Mouse (Mus musculus): ENCODE data around the gene Megf11.

DNA sequence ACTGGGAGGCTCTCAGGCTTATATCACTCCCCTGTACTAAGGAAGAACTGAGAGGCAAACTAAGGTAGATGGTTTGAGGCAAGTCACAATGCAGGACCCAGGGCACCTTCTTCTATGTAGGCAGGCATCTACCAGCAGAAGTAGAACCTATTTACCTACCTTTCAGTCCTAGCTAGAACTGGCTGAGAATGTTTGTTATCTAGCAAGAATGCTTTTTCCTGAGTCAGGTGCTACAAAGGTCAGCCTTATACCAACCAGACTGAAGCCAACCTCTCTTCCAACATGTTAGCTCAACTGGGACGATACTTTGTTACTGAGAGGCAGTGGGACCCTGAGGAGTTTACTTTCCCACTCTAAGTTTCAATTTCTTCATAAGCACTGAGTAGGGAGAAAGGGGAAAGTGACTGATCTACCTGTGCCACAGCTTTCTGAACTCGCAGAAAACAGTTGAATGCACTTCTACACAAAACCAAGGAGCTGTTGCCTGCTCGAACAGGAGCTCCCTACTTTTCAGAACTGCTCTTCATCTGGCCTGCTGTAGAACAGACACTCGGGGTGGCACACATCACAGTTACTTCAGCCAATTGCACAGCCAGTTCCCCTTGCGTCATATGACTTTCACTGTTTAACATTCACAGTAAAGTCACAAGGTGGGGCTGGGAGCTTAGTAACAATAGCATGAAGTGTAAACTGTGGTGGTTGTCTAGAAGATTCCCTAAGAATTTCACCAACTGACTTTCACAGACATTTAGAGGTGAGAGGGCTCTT is 318.8 kb downstream of the Megf11 start:
- TF ChIP-seq CEBPB (IDR thresholded peaks at IDR 0.05; ENCODE audit: insufficient read depth, poor library complexity, severe bottlenecking) (no peak), MYOD1 (IDR thresholded peaks at IDR 0.05; ENCODE audit: control insufficient read depth in 1 of 3, insufficient read length in 2 of 3, low read depth in 2 of 3) (no peak), POLR2A (IDR thresholded peaks at IDR 0.05; ENCODE audit: insufficient read length, low read depth) (no peak), MYOG (IDR thresholded peaks at IDR 0.05; ENCODE audit: control insufficient read depth in 1 of 3, insufficient read depth in 1 of 3, insufficient read length in 2 of 3, low read depth in 2 of 3) (no peak), SRF (IDR thresholded peaks at IDR 0.05; ENCODE audit: control insufficient read depth, insufficient read length, low read depth) (no peak)

Data from myocyte (in vitro differentiated cells).